Mouse (Mus musculus): Measurements from ENCODE around the gene Mfsd14b. TPM values are rescaled to one million over a fixed set of nuclear protein-coding genes. Genes with fewer than 3 reads are reported as not detected.

Mfsd14b gene
- total RNA-seq (2021) = 10 to 100 TPM; 43.4 to 45.4 TPM

- DNase-seq (ENCODE audit: low spot score in 2 of 2) = peak; percentile 93
- intact Hi-C loops (cut with DNase I) = loop anchor here (5.0 kb wide), 1 partner anchor 130 kb away; no protein-coding TSS in a partner anchor
Observed at GRCm38 (mm10) chr13:65112459-65113110, at the start of gene Mfsd14b. Mfsd14b (minus strand) TSS chr13:65112975.

GRCm38 (mm10) chr13:65149940-65150339, 37.2 kb upstream of the Mfsd14b start, which contains the start of gene Olfr466:
Olfr466 (plus strand) TSS chr13:65150240.
- DNase-seq (ENCODE audit: low spot score in 2 of 2) = no peak
- intact Hi-C loops (cut with DNase I) = no loop called here

GRCm38 (mm10) chr13:65137789-65138188, 25.0 kb upstream of the Mfsd14b start, which contains the start of gene Olfr465-ps1:
Olfr465-ps1 (plus strand) TSS chr13:65138089.
- DNase-seq (ENCODE audit: low spot score in 2 of 2) = no peak
- intact Hi-C loops (cut with DNase I) = no loop called here

GRCm38 (mm10) chr13:65127063-65127847, 14.5 kb upstream of the Mfsd14b start:
- DNase-seq (ENCODE audit: low spot score in 2 of 2) = no peak
- intact Hi-C loops (cut with DNase I) = no loop called here

- intact Hi-C loops (cut with DNase I) = no loop called here
Observed at GRCm38 (mm10) chr13:65122111-65122510, 9.3 kb upstream of the Mfsd14b start.

GRCm38 (mm10) chr13:65120984-65121383, 8.2 kb upstream of the Mfsd14b start:
- intact Hi-C loops (cut with DNase I) = no loop called here
- no peak for DNase-seq (ENCODE audit: low spot score in 2 of 2)

More at GRCm38 (mm10) chr13:65122111-65122510, 9.3 kb upstream of the Mfsd14b start:
- DNase-seq (ENCODE audit: low spot score in 2 of 2) = no peak

- intact Hi-C loops (cut with DNase I) = loop anchor here (5.0 kb wide), 1 partner anchor 129 kb away; no protein-coding TSS in a partner anchor
Observed at GRCm38 (mm10) chr13:65113239-65113638, 464 bp upstream of the Mfsd14b start.

GRCm38 (mm10) chr13:65111961-65112360, 814 bp downstream of the Mfsd14b start:
- DNase-seq (ENCODE audit: low spot score in 2 of 2) = no peak
- intact Hi-C loops (cut with DNase I) = loop anchor here (5.0 kb wide), 1 partner anchor 130 kb away; no protein-coding TSS in a partner anchor

More at GRCm38 (mm10) chr13:65113239-65113638, 464 bp upstream of the Mfsd14b start:
- DNase-seq (ENCODE audit: low spot score in 2 of 2) = peak in 1 of 2 experiments; percentile 4

GRCm38 (mm10) chr13:65101232-65101631, 11.5 kb downstream of the Mfsd14b start:
- intact Hi-C loops (cut with DNase I) = no loop called here
- no peak for DNase-seq (ENCODE audit: low spot score in 2 of 2)

- intact Hi-C loops (cut with DNase I) = no loop called here
- DNase-seq (ENCODE audit: low spot score in 2 of 2) = no peak
Observed at GRCm38 (mm10) chr13:65100678-65101077, 12.1 kb downstream of the Mfsd14b start.

- DNase-seq (ENCODE audit: low spot score in 2 of 2) = no peak
- intact Hi-C loops (cut with DNase I) = no loop called here
Observed at GRCm38 (mm10) chr13:65097018-65097417, 15.8 kb downstream of the Mfsd14b start.

GRCm38 (mm10) chr13:65095923-65096322, 16.9 kb downstream of the Mfsd14b start:
- intact Hi-C loops (cut with DNase I) = no loop called here
- no peak for DNase-seq (ENCODE audit: low spot score in 2 of 2)

GRCm38 (mm10) chr13:65069969-65070368, 42.8 kb downstream of the Mfsd14b start:
- intact Hi-C loops (cut with DNase I) = no loop called here
- no peak for DNase-seq (ENCODE audit: low spot score in 2 of 2)

- intact Hi-C loops (cut with DNase I) = no loop called here
- no peak for DNase-seq (ENCODE audit: low spot score in 2 of 2)
Observed at GRCm38 (mm10) chr13:65052660-65053059, 60.1 kb downstream of the Mfsd14b start, which contains the start of gene Prss47. Prss47 (minus strand) TSS chr13:65052760.

- intact Hi-C loops (cut with DNase I) = no loop called here
- no peak for DNase-seq (ENCODE audit: low spot score in 2 of 2)
Observed at GRCm38 (mm10) chr13:65035057-65035456, 77.7 kb downstream of the Mfsd14b start.

GRCm38 (mm10) chr13:65032758-65033157, 80.0 kb downstream of the Mfsd14b start, which contains the start of gene Spata31d1c:
Spata31d1c (plus strand) TSS chr13:65033058.
- intact Hi-C loops (cut with DNase I) = no loop called here
- no peak for DNase-seq (ENCODE audit: low spot score in 2 of 2)
